Mouse (Mus musculus): Measurements from ENCODE around the gene Ctnna2.

Gene Ctnna2

GRCm38 (mm10) chr6:77979241-77979961 lies at the start of gene Ctnna2:
Gene Ctnna2 (minus strand): TSS chr6:77979699.
- DNase-seq (ENCODE audit: low spot score in 2 of 2): peak; percentile 92 to 94

DNA sequence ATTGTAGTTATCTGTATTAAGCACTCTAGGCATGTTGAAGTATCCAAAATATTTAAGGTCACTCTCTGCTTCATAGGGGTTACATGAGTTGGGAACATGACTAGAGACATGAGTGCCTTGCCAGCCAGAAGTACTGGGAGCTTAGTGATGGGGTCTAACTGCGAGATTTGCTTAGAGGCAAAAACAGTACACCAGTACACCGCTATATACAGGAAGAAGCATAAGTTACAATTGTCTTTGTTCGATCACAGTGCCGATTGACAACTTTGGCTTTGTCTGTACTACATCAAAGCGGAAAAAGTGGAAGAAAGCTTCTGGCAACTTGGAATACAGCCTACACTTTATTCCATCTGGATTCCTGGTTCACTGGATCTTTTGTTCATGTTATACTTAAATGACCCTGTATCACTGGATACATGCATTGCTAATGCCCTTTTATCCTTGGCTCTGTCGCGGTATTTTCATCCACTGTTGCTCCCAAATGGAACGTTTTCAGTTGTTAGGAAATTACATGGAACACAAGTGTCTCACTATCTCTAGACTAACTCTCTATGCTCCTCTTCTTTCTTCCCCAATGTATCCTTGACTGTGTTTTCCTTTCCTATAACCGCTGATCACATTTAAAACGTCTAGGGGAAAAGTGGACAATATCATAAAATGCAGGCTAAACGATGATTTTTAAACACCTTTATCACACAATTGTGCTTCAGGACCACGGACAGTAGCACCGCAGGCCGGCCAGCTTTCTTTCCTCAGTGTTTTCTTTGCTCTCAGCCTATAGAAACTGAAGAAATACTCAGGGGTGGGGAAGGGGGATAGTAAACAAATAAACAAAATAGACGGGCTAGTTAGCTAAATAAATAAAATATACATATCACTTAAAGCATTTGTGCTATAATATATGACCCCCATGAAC lies 896 bp upstream of the Ctnna2 start:
- no peak for DNase-seq (ENCODE audit: low spot score in 2 of 2)

GRCm38 (mm10) chr6:77978476-77979240 lies 841 bp downstream of the Ctnna2 start:
- DNase-seq (ENCODE audit: low spot score in 2 of 2): peak in 1 of 2 experiments; percentile 14

GRCm38 (mm10) chr6:77970545-77971242 lies 8.8 kb downstream of the Ctnna2 start:
- no peak for DNase-seq (ENCODE audit: low spot score in 2 of 2)

GRCm38 (mm10) chr6:77969774-77970173 lies 9.7 kb downstream of the Ctnna2 start:
- DNase-seq (ENCODE audit: low spot score in 2 of 2): no peak

DNA sequence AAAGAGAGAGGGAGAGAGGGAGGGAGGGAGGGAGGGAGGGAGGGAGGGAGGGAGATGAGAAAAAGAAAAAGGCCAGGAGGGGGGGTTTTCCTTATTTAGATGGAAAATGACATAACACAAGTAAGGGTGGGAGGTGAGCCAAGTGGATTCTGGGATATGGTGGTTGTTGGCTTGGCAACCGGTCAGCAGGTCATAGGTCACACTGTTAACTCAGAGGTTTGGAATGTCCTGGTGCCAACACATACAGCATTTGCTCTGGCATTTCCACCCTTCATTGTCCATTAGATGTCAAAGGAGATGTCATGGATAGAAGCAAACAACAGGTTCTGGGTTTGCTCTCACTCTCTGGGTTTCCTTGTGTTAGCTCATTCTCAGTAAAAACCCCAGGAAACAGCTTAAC lies 17.5 kb downstream of the Ctnna2 start:
- DNase-seq (ENCODE audit: low spot score in 2 of 2): no peak

DNA sequence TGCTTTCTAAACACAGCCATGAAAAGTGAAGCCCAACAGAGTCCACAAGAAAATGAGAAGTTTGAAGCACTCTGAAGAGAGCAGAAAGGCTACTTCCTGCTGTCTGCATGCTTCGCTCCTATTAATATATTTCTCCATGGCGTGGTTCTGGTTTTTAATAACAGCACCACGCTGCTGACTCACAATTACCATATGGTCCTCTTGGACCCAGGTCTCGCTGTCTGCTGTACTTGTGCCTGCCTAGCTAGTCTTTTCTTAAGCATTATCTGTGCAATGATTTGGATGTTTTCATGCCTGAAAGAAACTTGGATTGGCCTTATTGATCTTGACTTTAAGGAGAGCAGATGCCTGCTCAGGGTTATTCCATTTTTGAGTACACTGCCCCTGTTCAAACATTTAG lies 28.2 kb downstream of the Ctnna2 start:
- no peak for DNase-seq (ENCODE audit: low spot score in 2 of 2)

- DNase-seq (ENCODE audit: low spot score in 2 of 2): no peak
Measured at GRCm38 (mm10) chr6:77950690-77951089, 28.8 kb downstream of the Ctnna2 start.

GRCm38 (mm10) chr6:77929375-77929774 lies 50.1 kb downstream of the Ctnna2 start:
- no peak for DNase-seq (ENCODE audit: low spot score in 2 of 2)

DNA sequence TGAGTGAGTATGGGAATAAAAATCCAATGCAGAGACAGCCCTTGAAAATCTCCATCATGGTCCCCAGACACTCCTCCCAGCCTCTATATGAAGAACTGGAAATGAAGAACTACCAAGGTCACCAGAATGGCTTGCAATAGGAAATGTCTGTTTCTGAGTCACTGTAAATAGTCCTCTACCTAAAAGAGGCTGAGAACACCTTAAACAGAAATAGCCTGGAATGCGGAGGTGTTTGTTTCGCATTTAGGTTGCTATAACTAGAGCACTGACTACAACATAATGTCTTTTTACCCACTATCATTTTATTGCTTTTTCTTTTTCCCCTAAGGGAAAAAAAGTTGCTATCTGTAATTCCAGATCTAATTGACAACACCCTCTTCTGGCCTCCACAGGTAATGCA lies 106.3 kb downstream of the Ctnna2 start:
- no peak for DNase-seq (ENCODE audit: low spot score in 2 of 2)

DNA sequence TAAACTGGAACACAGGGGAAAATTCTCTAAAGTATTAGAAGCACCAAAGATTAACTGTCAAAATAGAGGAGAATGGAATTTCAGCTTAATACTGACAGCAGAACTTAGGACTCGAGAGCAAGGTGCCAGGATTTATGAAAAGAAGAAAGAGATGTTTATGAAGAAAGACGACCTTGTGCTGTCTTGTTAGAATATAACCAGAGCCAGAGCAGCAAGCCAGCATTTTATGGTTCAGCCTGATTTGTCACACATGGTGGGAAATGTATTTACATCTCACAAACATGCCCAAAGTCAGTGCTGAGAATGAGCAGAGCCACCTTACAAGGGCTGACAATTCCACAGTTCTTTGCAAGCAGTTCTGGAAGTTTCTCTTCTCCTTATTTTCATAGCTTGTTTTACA lies 110.2 kb downstream of the Ctnna2 start:
- no peak for DNase-seq (ENCODE audit: low spot score in 2 of 2)

- DNase-seq (ENCODE audit: low spot score in 2 of 2): no peak
Measured at GRCm38 (mm10) chr6:77868119-77868518, 111.4 kb downstream of the Ctnna2 start.

DNA sequence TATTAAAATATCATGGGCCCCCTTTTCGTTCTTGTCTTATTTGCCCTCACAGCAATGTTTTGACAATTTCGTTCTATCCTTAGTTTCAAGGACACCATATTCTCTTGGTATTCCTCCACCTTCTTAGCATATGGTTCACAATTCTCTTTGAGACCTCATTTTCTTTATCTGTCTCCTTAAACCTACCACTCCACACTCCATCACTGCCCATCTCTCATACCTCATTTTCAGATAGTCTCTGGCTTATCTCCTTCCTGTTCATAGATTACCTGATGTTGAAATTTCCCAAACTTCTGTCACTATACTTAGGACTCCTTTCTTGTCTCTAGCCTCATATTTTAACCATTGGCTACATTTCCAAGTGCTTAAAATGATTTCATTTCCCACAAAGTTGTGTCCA lies 116.1 kb downstream of the Ctnna2 start:
- DNase-seq (ENCODE audit: low spot score in 2 of 2): no peak

DNA sequence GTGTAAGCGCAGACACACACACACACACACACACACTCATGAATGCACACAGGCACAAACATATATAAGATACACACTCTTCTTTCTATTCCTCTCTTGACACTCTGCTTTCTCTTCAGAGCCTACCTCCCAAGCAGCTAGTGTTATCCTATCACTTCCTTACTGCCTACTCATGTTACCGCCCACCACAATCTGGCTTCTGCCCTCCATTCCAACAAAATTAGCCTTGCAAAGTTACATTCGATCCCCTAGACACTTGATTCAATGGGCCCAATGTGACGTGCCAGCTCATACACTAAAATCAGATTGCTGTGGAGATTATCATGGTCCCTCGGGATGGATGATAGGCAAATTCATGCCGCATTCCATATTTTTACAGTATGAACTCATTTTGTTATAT lies 116.7 kb downstream of the Ctnna2 start:
- peak; percentile 45 to 64 for DNase-seq (ENCODE audit: low spot score in 2 of 2)

GRCm38 (mm10) chr6:77849438-77849837 lies 130.1 kb downstream of the Ctnna2 start:
- DNase-seq (ENCODE audit: low spot score in 2 of 2): no peak

DNA sequence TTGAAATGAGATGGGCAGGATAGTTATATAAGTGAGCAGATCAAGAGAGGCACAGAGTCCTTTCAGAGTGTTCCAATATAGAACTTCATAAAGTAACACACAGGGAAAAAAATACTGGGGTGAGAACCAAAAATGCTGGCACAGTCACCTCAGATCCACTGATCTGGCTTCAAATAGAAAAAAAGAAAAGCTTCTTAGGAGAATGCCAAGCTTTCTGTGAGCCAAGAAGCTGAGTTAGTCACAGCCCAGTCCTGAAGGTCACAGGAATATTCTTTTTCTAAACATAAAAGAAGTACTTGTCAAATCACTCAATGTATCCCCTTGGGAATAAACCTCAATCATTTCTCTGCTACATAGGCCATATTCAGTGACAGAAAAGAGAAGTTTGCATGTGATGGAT lies 130.7 kb downstream of the Ctnna2 start:
- DNase-seq (ENCODE audit: low spot score in 2 of 2): no peak

DNA sequence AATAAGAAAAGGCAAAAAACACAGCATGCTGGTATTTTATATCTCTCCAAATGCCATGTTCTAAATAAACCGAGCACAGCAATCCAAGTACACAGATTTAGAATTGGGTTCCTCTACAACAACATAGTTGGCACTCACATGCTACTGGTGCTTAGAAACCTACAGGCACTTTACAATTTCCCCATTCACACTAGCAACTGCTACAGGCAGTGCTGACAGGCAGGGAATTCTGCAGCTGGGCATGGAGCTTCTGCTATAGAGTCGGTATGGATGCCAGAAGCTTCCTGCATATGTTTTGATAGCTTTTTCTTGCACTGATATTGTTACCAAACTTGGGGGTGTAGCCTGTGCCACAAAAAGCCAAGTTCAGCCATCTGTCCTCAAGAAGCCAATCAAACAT lies 131.8 kb downstream of the Ctnna2 start:
- DNase-seq (ENCODE audit: low spot score in 2 of 2): peak; percentile 20 to 25

- DNase-seq (ENCODE audit: low spot score in 2 of 2): no peak
Measured at GRCm38 (mm10) chr6:77839076-77839475, 140.4 kb downstream of the Ctnna2 start.

- no peak for DNase-seq (ENCODE audit: low spot score in 2 of 2)
Measured at GRCm38 (mm10) chr6:77838653-77839052, 140.8 kb downstream of the Ctnna2 start.

DNA sequence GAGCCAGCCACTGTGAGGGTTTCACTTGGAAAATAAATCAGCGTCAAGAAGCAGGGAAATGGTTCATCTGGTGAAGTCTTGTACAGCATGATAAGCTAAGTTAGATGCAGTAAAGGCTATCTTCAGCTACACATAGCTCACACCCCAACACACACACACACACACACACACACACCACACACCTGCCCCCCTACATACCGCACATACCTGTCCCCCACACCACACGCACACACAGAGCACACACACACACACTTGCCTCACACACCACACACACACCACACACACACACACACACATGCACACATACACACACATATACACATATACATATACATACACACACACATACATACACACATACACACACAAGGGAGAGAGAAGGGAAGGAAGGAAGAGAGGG lies 142.0 kb downstream of the Ctnna2 start:
- no peak for DNase-seq (ENCODE audit: low spot score in 2 of 2)

- no peak for DNase-seq (ENCODE audit: low spot score in 2 of 2)
Measured at GRCm38 (mm10) chr6:77834680-77835079, 144.8 kb downstream of the Ctnna2 start.

GRCm38 (mm10) chr6:77827526-77827925 lies 152.0 kb downstream of the Ctnna2 start:
- no peak for DNase-seq (ENCODE audit: low spot score in 2 of 2)
